ENCODE assay signal across 8 mouse cellular contexts in genomic region chr1:55405272-55406022, GRCm38 (mm10). TPM values are rescaled to one million over a fixed set of nuclear protein-coding genes. Genes with fewer than 3 reads are reported as not detected.
DNase-seq lines count a peak whose midpoint lies in the region; ATAC-seq lines count a peak whose summit lies in the region.

Gene Plcl1 (plus strand): TSS chr1:55405921.

- DNase-seq in gastrocnemius, postnatal 10 days: peak; percentile 96
- peak; percentile 92 to 97 for DNase-seq in left cerebral cortex, adult 9 months (ENCODE audit: low spot score in 2 of 2)
- peak; percentile 97 to 98 for DNase-seq in right cerebral cortex, adult 2 months (ENCODE audit: low spot score in 2 of 2)
- peak; percentile 83 for DNase-seq in urinary bladder, postnatal 10 days (ENCODE audit: low spot score)

- H3K4me3 ChIP-seq in megakaryocyte, embryonic 14.5 days (replicated peaks): peak within 1 kb of the TSS; percentile 90

- H3K27me3 ChIP-seq in megakaryocyte, embryonic 14.5 days (replicated peaks): peaks cover 43% of the 10 kb centered on the region

- H3K9me3 ChIP-seq in megakaryocyte, embryonic 14.5 days: 0 out of 2 replicates have a peak, but pooled peaks cover 3% of the 10 kb centered on the region

- H3K36me3 ChIP-seq in megakaryocyte, embryonic 14.5 days (replicated peaks; ENCODE audit: low read length): no peaks in the 10 kb centered on the region

- H3K4me1 ChIP-seq in megakaryocyte, embryonic 14.5 days: peaks cover 20% of the 10 kb centered on the region

- peak; percentile 97 for ATAC-seq in activated CD4-positive, CD25-positive, alpha-beta regulatory T cell, adult 4 months
- peak; percentile 97 for ATAC-seq in common myeloid progenitor, adult 5-6 weeks (replicated peaks; ENCODE audit: low read depth, poor library complexity, severe bottlenecking)
- ATAC-seq in inflammation-experienced regulatory T-cells, adult 6 months: peak; percentile 96

RNA-seq across cellular contexts. Expression of gene Plcl1, which starts in this region (rescaled TPM):
- 1 to 10 TPM; 1.5 to 2.6 TPM for polyA plus RNA-seq in activated CD4-positive, CD25-positive, alpha-beta regulatory T cell, adult 4 months (2017; shearing (Covaris generic))
- total RNA-seq in common myeloid progenitor, adult 5-6 weeks (2017): 0.05 TPM in 1 of 2 replicates, not detected in the other
- 1 to 10 TPM; 7.4 to 7.7 TPM for total RNA-seq in gastrocnemius, postnatal 10 days (2021)
- polyA plus RNA-seq in inflammation-experienced regulatory T-cells, adult 6 months (2017; shearing (Covaris generic)): 1 to 10 TPM in 2 of 3 experiments, under 1 TPM in 1; 0.49 to 3.0 (median 2.5) TPM
- polyA plus RNA-seq in megakaryocyte, embryonic 14.5 days (2012; ENCODE audit: insufficient read depth, low replicate concordance): 0.04 TPM in 1 of 2 replicates, not detected in the other

Comparison
In these comparisons a context has a peak if more than half of its experiments do, and no peak if none do; other contexts are left out.
1. Peak in every context shown above with its lines: DNase-seq, ATAC-seq and H3K4me3 ChIP-seq.
2. Peak in ATAC-seq in common myeloid progenitor, adult 5-6 weeks; RNA of the gene not detected or under 1 TPM.